In the genomic region with DNA sequence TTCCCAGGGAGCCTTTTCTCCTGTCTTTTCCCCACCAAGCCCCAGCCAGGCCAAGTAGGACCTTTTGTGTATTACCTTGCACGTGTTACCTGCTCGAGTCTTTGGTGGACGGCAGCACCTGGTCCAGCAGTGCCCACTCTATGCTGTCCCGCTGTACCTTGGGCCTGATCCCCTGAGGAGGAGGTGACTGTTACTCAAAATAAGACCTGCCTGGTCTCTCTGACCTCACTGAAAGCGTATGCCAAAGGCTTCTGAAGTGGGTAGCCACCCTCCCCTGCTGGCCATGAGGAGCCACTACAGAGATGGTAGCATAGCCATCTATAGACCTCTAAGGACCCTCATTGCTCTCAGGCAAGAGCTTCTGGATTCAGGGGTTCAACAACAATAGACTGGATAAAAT, we compare ENCODE assay signal across 12 mouse cellular contexts. TPM values are rescaled to one million over a fixed set of nuclear protein-coding genes. Genes with fewer than 3 reads are reported as not detected.
DNase-seq lines count a peak whose midpoint lies in the region; TF ChIP-seq lines count a peak whose summit lies in the region.
"Had no signal": no experiment of that assay in that cellular context is flagged by ENCODE, and none has a peak within 500 bp of the region (broad histone marks: within the 10 kb centered on the region; RNA-seq: fewer than 3 reads in every experiment).

No protein-coding gene starts in this region.

- no peaks in the 10 kb centered on the region for H3K9me3 ChIP-seq in heart, embryonic 10.5 days
- H3K9me3 ChIP-seq: intestine, embryonic 15.5 days; midbrain, embryonic 12.5 days had no signal

- H3K4me3 ChIP-seq in heart, embryonic 10.5 days = no peak overlapping the region
- H3K4me3 ChIP-seq in spleen, adult 2 months (ENCODE audit: extremely low read depth, insufficient read depth, insufficient read length) = no peak overlapping the region
- H3K4me3 ChIP-seq: intestine, embryonic 15.5 days; midbrain, embryonic 12.5 days had no signal

- TF ChIP-seq CTCF in spleen, adult 2 months (IDR thresholded peaks at IDR 0.05; ENCODE audit: extremely low read depth, insufficient read depth, insufficient read length, insufficient replicate concordance) = peak; percentile 39; the same call in 1 of the 2 replicates

- peak overlapping the region; percentile 81 for H3K27ac ChIP-seq in heart, embryonic 10.5 days
- H3K27ac ChIP-seq in spleen, adult 2 months (ENCODE audit: insufficient read depth, low read length) = no peak overlapping the region
- H3K27ac ChIP-seq: intestine, embryonic 15.5 days; midbrain, embryonic 12.5 days had no signal

- TF ChIP-seq POLR2A in spleen, adult 2 months (IDR thresholded peaks at IDR 0.05; ENCODE audit: low read depth, low read length) = no peak

- peaks cover 36% of the 10 kb centered on the region for H3K4me1 ChIP-seq in heart, embryonic 10.5 days
- peaks cover 4% of the 10 kb centered on the region; the same call in 1 of the 2 replicates for H3K4me1 ChIP-seq in spleen, adult 2 months (ENCODE audit: control insufficient read depth, insufficient read depth, insufficient read length)
- H3K4me1 ChIP-seq: midbrain, embryonic 12.5 days had no signal

- peaks cover 5% of the 10 kb centered on the region; the same call in 1 of the 2 replicates for H3K36me3 ChIP-seq in heart, embryonic 10.5 days
- H3K36me3 ChIP-seq in spleen, adult 2 months (ENCODE audit: control insufficient read depth, insufficient read depth, low read length) = peaks cover 21% of the 10 kb centered on the region
- H3K36me3 ChIP-seq: midbrain, embryonic 12.5 days had no signal

- 76% methylated on average over 5 of the region's 5 CpGs for WGBS in heart, embryonic 10.5 days
- 83% methylated on average over 5 of the region's 5 CpGs for WGBS in spleen, adult 2 months

- intact Hi-C loops in heart, postnatal 14 days (cut with DNase I) = loop anchor here (1.0 to 2.0 kb wide), 2 partner anchors 56 to 162 kb away; no protein-coding TSS in a partner anchor
- intact Hi-C loops in heart, postnatal 10 days (cut with DNase I) = loop anchor here (1.0 to 5.0 kb wide), 3 partner anchors 56 to 179 kb away; no protein-coding TSS in a partner anchor

- H3K27me3 ChIP-seq in heart, embryonic 10.5 days (ENCODE audit: insufficient read depth, poor library complexity, severe bottlenecking) = no peaks in the 10 kb centered on the region
- no peaks in the 10 kb centered on the region for H3K27me3 ChIP-seq in spleen, adult 2 months (ENCODE audit: control insufficient read depth, insufficient read depth, low read length)
- H3K27me3 ChIP-seq: intestine, embryonic 15.5 days; midbrain, embryonic 12.5 days had no signal

- no peak for DNase-seq in heart, embryonic 10.5 days (ENCODE audit: low spot score)
- DNase-seq in heart, postnatal 14 days = no peak
- DNase-seq in spleen, adult 2 months (ENCODE audit: low read depth in 1 of 2, low spot score in 2 of 2) = no peak
- DNase-seq in spleen, adult 12 weeks (ENCODE audit: low spot score) = no peak
- DNase-seq in heart, postnatal 10 days = peak; percentile 59 to 69
- DNase-seq in thymus, postnatal 25 days = peak; percentile 21
- no peak for DNase-seq in right cerebral cortex, postnatal 25 days
- DNase-seq in urinary bladder, postnatal 36 days (ENCODE audit: low spot score in 2 of 2) = no peak
- DNase-seq: cerebellum, adult 8-10 months; layer of hippocampus, adult 9-11 months had no signal

RNA-seq across cellular contexts. Expression of gene Tnnt3, which starts 1.8 kb away (rescaled TPM):
- 9.5 and 10.4 TPM in 2 replicates for polyA plus RNA-seq in heart, embryonic 10.5 days (2016; fragmentation: Nextera tagmentation; extraction: Ambion mirVana)
- 1 to 10 TPM; 1.2 to 1.4 TPM for total RNA-seq in heart, postnatal 14 days (2021)
- 1.6 and 1.8 TPM in 2 replicates for polyA plus RNA-seq in spleen, adult 2 months (2012; rRNA removed)
- total RNA-seq in heart, postnatal 10 days (2021) = 1 to 10 TPM in 1 of 2 experiments, under 1 TPM in 1; 0.67 to 1.8 TPM

RNA-seq across cellular contexts. Expression of gene Mrpl23, which starts 35.7 kb away (rescaled TPM):
- 17.1 and 25.1 TPM in 2 replicates for polyA plus RNA-seq in heart, embryonic 10.5 days (2016; fragmentation: Nextera tagmentation; extraction: Ambion mirVana)
- 1 to 10 TPM; 2.7 to 7.4 TPM for total RNA-seq in heart, postnatal 14 days (2021)
- polyA plus RNA-seq in spleen, adult 2 months (2012; rRNA removed) = 8.1 and 8.4 TPM in 2 replicates
- total RNA-seq in heart, postnatal 10 days (2021) = 10 to 100 TPM in 1 of 2 experiments, 1 to 10 TPM in 1; 4.1 to 19.3 TPM

RNA-seq across cellular contexts. Expression of gene Lsp1, which starts 36.2 kb away (rescaled TPM):
- polyA plus RNA-seq in heart, embryonic 10.5 days (2016; fragmentation: Nextera tagmentation; extraction: Ambion mirVana) = 32.0 and 36.9 TPM in 2 replicates
- 10 to 100 TPM; 63.5 to 77.2 TPM for total RNA-seq in heart, postnatal 14 days (2021)
- 368 and 410 TPM in 2 replicates for polyA plus RNA-seq in spleen, adult 2 months (2012; rRNA removed)
- 100 to 1,000 TPM; 111 to 116 TPM for total RNA-seq in heart, postnatal 10 days (2021)

RNA-seq across cellular contexts. Expression of gene Tnni2, which starts 55.2 kb away (rescaled TPM):
- polyA plus RNA-seq in heart, embryonic 10.5 days (2016; fragmentation: Nextera tagmentation; extraction: Ambion mirVana) = 51.9 and 56.4 TPM in 2 replicates
- total RNA-seq in heart, postnatal 14 days (2021) = 1 to 10 TPM; 5.7 to 7.8 TPM
- 3.0 and 3.9 TPM in 2 replicates for polyA plus RNA-seq in spleen, adult 2 months (2012; rRNA removed)
- 1 to 10 TPM; 1.9 to 4.3 TPM for total RNA-seq in heart, postnatal 10 days (2021)

Comparison
In these comparisons a context has a peak if more than half of its experiments do, and no peak if none do; other contexts are left out.
1. DNase-seq: peak in heart, postnatal 10 days (2 of 2) and thymus, postnatal 25 days (single experiment); none in heart, embryonic 10.5 days (single experiment), heart, postnatal 14 days (0 of 2), spleen, adult 2 months (0 of 2), spleen, adult 12 weeks (single experiment), right cerebral cortex, postnatal 25 days (single experiment) and urinary bladder, postnatal 36 days (0 of 2).